Mouse (Mus musculus) small intestine, adult 2 months (tissue): Measurements from ENCODE around the gene Slc4a8. TPM values are rescaled to one million over a fixed set of nuclear protein-coding genes. Genes with fewer than 3 reads are reported as not detected.

Source experiments
- H3K27ac ChIP-seq: fragments of 200-500 bp; 2 replicates; pipeline ENCODE4 v1.5.1; 2012; ENCODE audit warnings: low read depth, low read length, control low read depth, inconsistent platforms; ENCODE audit not compliant: insufficient read depth
- H3K27me3 ChIP-seq: fragments of 200-500 bp; 2 replicates; pipeline ENCODE4 v1.6.1; 2012; ENCODE audit warnings: mild to moderate bottlenecking, moderate library complexity, low read length, inconsistent platforms; ENCODE audit not compliant: control insufficient read depth, insufficient read depth
- H3K36me3 ChIP-seq: fragments of 200-500 bp; 2 replicates; pipeline ENCODE4 v1.6.1; 2012; ENCODE audit warnings: mild to moderate bottlenecking, low read length, control low read depth, inconsistent platforms; ENCODE audit not compliant: control insufficient read depth, insufficient read depth
- H3K4me1 ChIP-seq: fragments of 200-500 bp; 2 replicates; pipeline ENCODE4 v1.6.1; 2012; ENCODE audit warnings: low read length, inconsistent platforms, mixed read lengths; ENCODE audit not compliant: control insufficient read depth, insufficient read depth, insufficient read length
- H3K4me3 ChIP-seq: fragments of 200-500 bp; 2 replicates; pipeline ENCODE4 v1.5.1; 2012; ENCODE audit warnings: low read depth, mild to moderate bottlenecking, control low read depth, inconsistent platforms, low read length, moderate library complexity
- CTCF ChIP-seq: fragments of 200-500 bp; IDR thresholded peaks from 2 replicates; pipeline ENCODE4 v1.5.1; 2012; ENCODE audit warnings: low read depth, mild to moderate bottlenecking, control low read depth, inconsistent platforms, low read length, moderate library complexity, mixed read lengths; ENCODE audit not compliant: insufficient replicate concordance, insufficient read length; ENCODE audit errors: extremely low read depth
- POLR2A ChIP-seq: fragments of 200-500 bp; IDR thresholded peaks from 2 replicates; pipeline ENCODE4 v1.6.1; 2012; ENCODE audit warnings: low read depth, mild to moderate bottlenecking, control low read depth, inconsistent platforms, low read length, moderate library complexity
- WGBS: fragments of 180-500 bp; shearing (Covaris S2); methylation state at CpG from one replicate; pipeline ENCODE4 v1.1.7; 2018; 5-methylcytosine and 5-hydroxymethylcytosine counted together
- polyA plus RNA-seq: library from polyadenylated mRNA; depleted of rRNA; stranded (reverse); fragments of >200 nt; gene quantifications from 2 replicates; pipeline ENCODE4 v1.2.3, GENCODE M21; 2012

The Slc4a8 gene
- polyA plus RNA-seq, 1 experiment = 0.98 TPM

DNA sequence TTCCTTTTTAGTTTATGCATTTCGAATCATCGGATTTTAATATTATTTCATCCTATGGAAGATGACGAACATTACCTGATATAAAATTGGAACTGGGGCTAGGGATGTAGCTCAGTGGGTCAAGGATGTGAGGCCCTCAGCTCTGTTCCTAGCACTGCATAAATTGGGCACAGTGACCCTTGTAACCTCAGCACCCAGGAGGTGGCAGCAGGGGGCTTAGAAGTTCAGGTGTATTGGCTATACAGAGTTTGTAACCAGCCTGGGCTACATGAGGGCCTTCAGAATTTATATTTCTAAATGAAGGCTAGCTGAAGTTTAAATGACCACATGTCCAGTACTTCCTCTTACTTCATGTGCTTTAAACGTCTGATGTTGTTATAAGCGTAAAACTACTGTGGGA, 40.1 kb upstream of the Slc4a8 start:
- peak overlapping the region; percentile 56 for H3K27ac ChIP-seq
- TF ChIP-seq CTCF (no peak), POLR2A (no peak)

DNA sequence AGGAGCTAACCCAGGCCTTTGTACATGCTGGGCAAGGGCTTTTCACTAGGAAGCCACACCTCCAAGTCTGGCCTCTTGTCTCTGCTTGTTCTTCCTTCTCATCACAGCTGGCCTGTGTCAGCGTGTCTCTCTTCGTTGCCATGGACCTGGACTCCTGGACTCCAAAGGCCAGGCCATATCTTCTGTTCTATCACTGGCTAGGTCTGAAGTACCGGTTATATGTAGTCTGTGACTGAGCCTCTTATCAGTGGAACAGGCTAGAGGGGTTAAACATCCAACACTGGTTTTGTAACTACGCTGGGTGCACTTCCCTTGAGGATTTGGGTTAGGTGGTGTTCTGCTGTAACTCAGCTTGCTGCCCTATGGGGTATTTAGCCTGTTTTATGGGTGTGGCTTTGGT, 39.5 kb upstream of the Slc4a8 start:
- peak overlapping the region; percentile 88 for H3K27ac ChIP-seq
- TF ChIP-seq POLR2A = no peak
- TF ChIP-seq CTCF = no peak
- no peaks in the 10 kb centered on the region for H3K27me3 ChIP-seq
- 12% methylated on average over 4 of the region's 4 CpGs for WGBS
- peaks cover 31% of the 10 kb centered on the region for H3K36me3 ChIP-seq
- H3K4me1 ChIP-seq = peaks cover 18% of the 10 kb centered on the region
- no peak overlapping the region for H3K4me3 ChIP-seq

More for the DNA sequence above, 40.1 kb upstream of the Slc4a8 start:
- 81% methylated on average over 5 of the region's 5 CpGs for WGBS
- Histone ChIP-seq H3K36me3 (peaks cover 36% of the 10 kb centered on the region), H3K4me3 (no peak overlapping the region), H3K4me1 (peaks cover 17% of the 10 kb centered on the region), H3K27me3 (no peaks in the 10 kb centered on the region)

GRCm38 (mm10) chr15:100722564-100722963, 39.0 kb upstream of the Slc4a8 start:
- H3K36me3 ChIP-seq = peaks cover 31% of the 10 kb centered on the region
- peak overlapping the region; percentile 88 for H3K27ac ChIP-seq
- TF ChIP-seq POLR2A = no peak
- no peak overlapping the region for H3K4me3 ChIP-seq
- 25% methylated on average over 6 of the region's 6 CpGs for WGBS
- H3K4me1 ChIP-seq = peaks cover 21% of the 10 kb centered on the region
- H3K27me3 ChIP-seq = no peaks in the 10 kb centered on the region

DNA sequence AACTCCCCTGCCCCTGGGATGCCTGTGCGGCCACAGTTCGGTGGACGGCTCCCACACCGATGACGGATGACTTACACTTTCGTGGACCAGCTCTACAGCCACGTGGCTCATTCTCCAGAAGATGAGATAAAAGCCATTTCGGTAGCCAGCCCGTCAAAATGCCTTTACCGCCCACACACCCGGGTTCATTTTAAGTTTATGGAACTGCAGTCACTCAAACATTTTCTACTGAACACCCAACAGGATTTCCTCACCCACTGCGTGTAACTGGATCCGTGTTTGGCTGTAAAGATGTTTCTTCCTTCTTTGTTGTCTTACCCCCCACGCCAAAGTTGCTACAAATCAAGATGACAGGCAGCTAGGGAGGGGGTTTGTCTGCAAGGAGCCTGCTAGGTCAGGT, 38.0 kb upstream of the Slc4a8 start:
- H3K4me3 ChIP-seq = no peak overlapping the region
- H3K4me1 ChIP-seq = peaks cover 21% of the 10 kb centered on the region
- no peak for TF ChIP-seq CTCF
- TF ChIP-seq POLR2A = no peak
- H3K27ac ChIP-seq = peak overlapping the region; percentile 88; the same call in 1 of the 2 replicates
- WGBS = 65% methylated on average over 14 of the region's 14 CpGs
- no peaks in the 10 kb centered on the region for H3K27me3 ChIP-seq
- H3K36me3 ChIP-seq = peaks cover 23% of the 10 kb centered on the region

- WGBS = 93% methylated on average over 11 of the region's 11 CpGs
- TF ChIP-seq CTCF = no peak
- TF ChIP-seq POLR2A = no peak
- Histone ChIP-seq H3K27me3 (no peaks in the 10 kb centered on the region), H3K4me1 (peaks cover 30% of the 10 kb centered on the region), H3K27ac (no peak overlapping the region), H3K36me3 (peaks cover 9% of the 10 kb centered on the region), H3K4me3 (no peak overlapping the region)
Observed at GRCm38 (mm10) chr15:100726721-100727120, 34.8 kb upstream of the Slc4a8 start.

GRCm38 (mm10) chr15:100727834-100728233, 33.7 kb upstream of the Slc4a8 start:
- peaks cover 9% of the 10 kb centered on the region for H3K36me3 ChIP-seq
- peaks cover 29% of the 10 kb centered on the region for H3K4me1 ChIP-seq
- H3K4me3 ChIP-seq = peak overlapping the region; percentile 75
- TF ChIP-seq CTCF = no peak
- TF ChIP-seq POLR2A = peak; percentile 61; the same call in 1 of the 2 replicates
- no peaks in the 10 kb centered on the region for H3K27me3 ChIP-seq
- peak overlapping the region; percentile 93 for H3K27ac ChIP-seq
- WGBS = 23% methylated on average over 11 of the region's 11 CpGs

GRCm38 (mm10) chr15:100728586-100728985, 33.0 kb upstream of the Slc4a8 start:
- TF ChIP-seq CTCF (no peak), POLR2A (peak; percentile 26; the same call in 1 of the 2 replicates)
- H3K4me3 ChIP-seq = peak overlapping the region; percentile 75

More at GRCm38 (mm10) chr15:100728586-100728985, 33.0 kb upstream of the Slc4a8 start:
- H3K36me3 ChIP-seq = peaks cover 9% of the 10 kb centered on the region
- 10% methylated on average over 9 of the region's 9 CpGs for WGBS
- peaks cover 23% of the 10 kb centered on the region for H3K4me1 ChIP-seq
- no peaks in the 10 kb centered on the region for H3K27me3 ChIP-seq
- peak overlapping the region; percentile 93 for H3K27ac ChIP-seq
